Mouse (Mus musculus): ENCODE results near the gene Macrod1. TPM values are rescaled to one million over a fixed set of nuclear protein-coding genes. Genes with fewer than 3 reads are reported as not detected.

The Macrod1 gene
- polyA plus RNA-seq, 1 experiment from 2014 or later: 5.5 TPM

- Histone ChIP-seq H3K4me1 (replicated peaks) (peaks cover 64% of the 10 kb centered on the region), H3K4me3 (no peak overlapping the region), H3K9me3 (no peaks in the 10 kb centered on the region), H3K27ac (replicated peaks) (peak overlapping the region; percentile 40), H3K4me2 (no peak overlapping the region), H3K27me3 (no peaks in the 10 kb centered on the region; the same call in 1 of the 2 replicates), H3K9ac (no peak overlapping the region), H3K36me3 (no peaks in the 10 kb centered on the region)
- WGBS: 19% methylated on average over 10 of the region's 10 CpGs
- 0 out of 2 replicates have a peak, but pooled peaks have one; percentile 23 for ATAC-seq (ENCODE audit: low FRiP score, low read depth)
Observed at GRCm38 (mm10) chr19:7090369-7091064, 33.9 kb downstream of the Macrod1 start.

GRCm38 (mm10) chr19:7091448-7092050, 34.9 kb downstream of the Macrod1 start:
- H3K4me3 ChIP-seq: no peak overlapping the region
- H3K27me3 ChIP-seq: no peaks in the 10 kb centered on the region; the same call in 1 of the 2 replicates
- H3K9ac ChIP-seq: no peak overlapping the region
- peak overlapping the region; percentile 21; the same call in 1 of the 2 replicates for H3K27ac ChIP-seq (replicated peaks)
- peak; percentile 20; the same call in 1 of the 2 replicates for ATAC-seq (ENCODE audit: low FRiP score, low read depth)
- H3K4me2 ChIP-seq: no peak overlapping the region
- WGBS: 45% methylated on average over 10 of the region's 10 CpGs
- no peaks in the 10 kb centered on the region for H3K36me3 ChIP-seq
- H3K9me3 ChIP-seq: no peaks in the 10 kb centered on the region
- H3K4me1 ChIP-seq (replicated peaks): peaks cover 64% of the 10 kb centered on the region

- H3K4me3 ChIP-seq: no peak overlapping the region
- H3K4me1 ChIP-seq (replicated peaks): peaks cover 67% of the 10 kb centered on the region
- no peaks in the 10 kb centered on the region; the same call in 1 of the 2 replicates for H3K27me3 ChIP-seq
- H3K27ac ChIP-seq (replicated peaks): no peak overlapping the region
- no peaks in the 10 kb centered on the region for H3K36me3 ChIP-seq
- H3K9me3 ChIP-seq: no peaks in the 10 kb centered on the region
- 74% methylated on average over 5 of the region's 5 CpGs for WGBS
- H3K9ac ChIP-seq: no peak overlapping the region
- H3K4me2 ChIP-seq: no peak overlapping the region
- no peak for ATAC-seq (ENCODE audit: low FRiP score, low read depth)
Observed at GRCm38 (mm10) chr19:7092756-7093155, 36.1 kb downstream of the Macrod1 start.

GRCm38 (mm10) chr19:7099620-7100155, 43.1 kb downstream of the Macrod1 start:
- Histone ChIP-seq H3K4me1 (replicated peaks) (peaks cover 36% of the 10 kb centered on the region), H3K27me3 (peaks cover 2% of the 10 kb centered on the region; the same call in 1 of the 2 replicates), H3K9ac (no peak overlapping the region), H3K4me3 (no peak overlapping the region), H3K36me3 (no peaks in the 10 kb centered on the region), H3K9me3 (no peaks in the 10 kb centered on the region), H3K27ac (replicated peaks) (no peak overlapping the region), H3K4me2 (no peak overlapping the region)
- ATAC-seq (ENCODE audit: low FRiP score, low read depth): no peak
- 73% methylated on average over 3 of the region's 3 CpGs for WGBS

- Histone ChIP-seq H3K9me3 (no peaks in the 10 kb centered on the region), H3K27ac (replicated peaks) (0 out of 2 replicates have a peak overlapping the region, but pooled peaks have one; percentile 13), H3K4me3 (no peak overlapping the region), H3K4me2 (no peak overlapping the region), H3K27me3 (0 out of 2 replicates have a peak, but pooled peaks cover 2% of the 10 kb centered on the region), H3K36me3 (no peaks in the 10 kb centered on the region), H3K4me1 (replicated peaks) (peaks cover 47% of the 10 kb centered on the region), H3K9ac (no peak overlapping the region)
- 36% methylated on average over 10 of the region's 10 CpGs for WGBS
- ATAC-seq (ENCODE audit: low FRiP score, low read depth): no peak
Observed at GRCm38 (mm10) chr19:7102039-7102438, 45.4 kb downstream of the Macrod1 start.

- Histone ChIP-seq H3K27me3 (0 out of 2 replicates have a peak, but pooled peaks cover 2% of the 10 kb centered on the region), H3K27ac (replicated peaks) (no peak overlapping the region; the same call in 1 of the 2 replicates), H3K9me3 (no peaks in the 10 kb centered on the region), H3K4me3 (no peak overlapping the region), H3K4me1 (replicated peaks) (peaks cover 47% of the 10 kb centered on the region), H3K36me3 (no peaks in the 10 kb centered on the region), H3K4me2 (peak overlapping the region; percentile 11; the same call in 1 of the 2 replicates), H3K9ac (no peak overlapping the region; the same call in 1 of the 2 replicates)
- no peak for ATAC-seq (ENCODE audit: low FRiP score, low read depth)
- WGBS: 51% methylated on average over 4 of the region's 4 CpGs
Observed at GRCm38 (mm10) chr19:7103349-7103992, 46.9 kb downstream of the Macrod1 start.

GRCm38 (mm10) chr19:7103993-7104401, 47.4 kb downstream of the Macrod1 start:
- no peak overlapping the region for H3K9ac ChIP-seq
- H3K4me1 ChIP-seq (replicated peaks): peaks cover 52% of the 10 kb centered on the region
- 11% methylated on average over 19 of the region's 19 CpGs for WGBS
- H3K4me2 ChIP-seq: peak overlapping the region; percentile 11; the same call in 1 of the 2 replicates
- no peaks in the 10 kb centered on the region for H3K9me3 ChIP-seq
- no peak overlapping the region; the same call in 1 of the 2 replicates for H3K27ac ChIP-seq (replicated peaks)
- 0 out of 2 replicates have a peak, but pooled peaks cover 2% of the 10 kb centered on the region for H3K27me3 ChIP-seq
- H3K36me3 ChIP-seq: no peaks in the 10 kb centered on the region
- ATAC-seq (ENCODE audit: low FRiP score, low read depth): peak; percentile 43
- H3K4me3 ChIP-seq: no peak overlapping the region

GRCm38 (mm10) chr19:7105544-7105943, 48.9 kb downstream of the Macrod1 start, which contains the start of gene Flrt1:
Gene Flrt1 (minus strand): TSS chr19:7105729.
- no peak within 1 kb of the TSS for H3K4me3 ChIP-seq
- no peak within 1 kb of the TSS for H3K4me2 ChIP-seq
- peaks cover 56% of the 10 kb centered on the region for H3K4me1 ChIP-seq (replicated peaks)
- no peak for ATAC-seq (ENCODE audit: low FRiP score, low read depth)
- H3K27me3 ChIP-seq: 0 out of 2 replicates have a peak, but pooled peaks cover 2% of the 10 kb centered on the region
- H3K36me3 ChIP-seq: no peaks in the 10 kb centered on the region
- H3K27ac ChIP-seq (replicated peaks): no peak within 1 kb of the TSS
- WGBS: 28% methylated on average over 9 of the region's 9 CpGs
- no peak within 1 kb of the TSS for H3K9ac ChIP-seq
- no peaks in the 10 kb centered on the region for H3K9me3 ChIP-seq

GRCm38 (mm10) chr19:7106566-7106965, 50.0 kb downstream of the Macrod1 start:
- peaks cover 65% of the 10 kb centered on the region for H3K4me1 ChIP-seq (replicated peaks)
- no peak for ATAC-seq (ENCODE audit: low FRiP score, low read depth)
- 0 out of 2 replicates have a peak, but pooled peaks cover 2% of the 10 kb centered on the region for H3K27me3 ChIP-seq
- no peak overlapping the region for H3K9ac ChIP-seq
- 97% methylated on average over 2 of the region's 2 CpGs for WGBS
- H3K27ac ChIP-seq (replicated peaks): no peak overlapping the region
- no peaks in the 10 kb centered on the region for H3K36me3 ChIP-seq
- no peaks in the 10 kb centered on the region for H3K9me3 ChIP-seq
- H3K4me3 ChIP-seq: no peak overlapping the region
- no peak overlapping the region for H3K4me2 ChIP-seq

- 80% methylated on average over 4 of the region's 4 CpGs for WGBS
- H3K4me1 ChIP-seq (replicated peaks): peaks cover 59% of the 10 kb centered on the region
Observed at GRCm38 (mm10) chr19:7107174-7107573, 50.6 kb downstream of the Macrod1 start.

GRCm38 (mm10) chr19:7108114-7108905, 51.7 kb downstream of the Macrod1 start:
- H3K4me3 ChIP-seq: no peak overlapping the region
- H3K27ac ChIP-seq (replicated peaks): no peak overlapping the region
- H3K9me3 ChIP-seq: no peaks in the 10 kb centered on the region
- WGBS: 58% methylated on average over 6 of the region's 6 CpGs
- H3K9ac ChIP-seq: no peak overlapping the region
- no peak overlapping the region for H3K4me2 ChIP-seq
- H3K4me1 ChIP-seq (replicated peaks): peaks cover 56% of the 10 kb centered on the region
- H3K36me3 ChIP-seq: no peaks in the 10 kb centered on the region
- no peak for ATAC-seq (ENCODE audit: low FRiP score, low read depth)
- no peaks in the 10 kb centered on the region for H3K27me3 ChIP-seq

More at GRCm38 (mm10) chr19:7107174-7107573, 50.6 kb downstream of the Macrod1 start:
- Histone ChIP-seq H3K9me3 (no peaks in the 10 kb centered on the region), H3K4me2 (no peak overlapping the region), H3K36me3 (no peaks in the 10 kb centered on the region), H3K4me3 (no peak overlapping the region), H3K27ac (replicated peaks) (no peak overlapping the region), H3K9ac (no peak overlapping the region), H3K27me3 (0 out of 2 replicates have a peak, but pooled peaks cover 2% of the 10 kb centered on the region)
- no peak for ATAC-seq (ENCODE audit: low FRiP score, low read depth)
